Mouse (Mus musculus): ENCODE measurements at regions not wholly inside any gene's neighbourhood (a gene's known extent, or its start where the extent isn't known, plus 50 kb on each side); places are given as distances from the start of the nearest gene placed in this dataset.

- no peak for DNase-seq (ENCODE audit: low spot score)
Measured at GRCm38 (mm10) chr4:89500232-89500631, 179.0 kb upstream of the Dmrta1 start.

- no peak for DNase-seq (ENCODE audit: low spot score)
Measured at GRCm38 (mm10) chr4:89490947-89491346, 180.1 kb upstream of the Cdkn2b start.

GRCm38 (mm10) chr4:89487416-89488165 is 176.8 kb upstream of the Cdkn2b start:
- DNase-seq (ENCODE audit: low spot score): no peak

- DNase-seq (ENCODE audit: low spot score): no peak
Measured at GRCm38 (mm10) chr4:89486963-89487362, 176.1 kb upstream of the Cdkn2b start.

- peak; percentile 5 for DNase-seq (ENCODE audit: low spot score)
Measured at GRCm38 (mm10) chr4:89485981-89486531, 175.2 kb upstream of the Cdkn2b start.

- DNase-seq (ENCODE audit: low spot score): no peak
Measured at GRCm38 (mm10) chr4:89478646-89479237, 167.9 kb upstream of the Cdkn2b start.

GRCm38 (mm10) chr4:89475848-89476247 is 165.0 kb upstream of the Cdkn2b start:
- DNase-seq (ENCODE audit: low spot score): no peak

- no peak for DNase-seq (ENCODE audit: low spot score)
Measured at GRCm38 (mm10) chr4:89474836-89475541, 164.2 kb upstream of the Cdkn2b start.

GRCm38 (mm10) chr4:89471426-89471825 is 160.6 kb upstream of the Cdkn2b start:
- no peak for DNase-seq (ENCODE audit: low spot score)

GRCm38 (mm10) chr4:89470756-89471155 is 159.9 kb upstream of the Cdkn2b start:
- DNase-seq (ENCODE audit: low spot score): no peak

- DNase-seq (ENCODE audit: low spot score): no peak
Measured at GRCm38 (mm10) chr4:89469883-89470282, 159.0 kb upstream of the Cdkn2b start.

GRCm38 (mm10) chr4:89469406-89469805 is 158.6 kb upstream of the Cdkn2b start:
- no peak for DNase-seq (ENCODE audit: low spot score)

- DNase-seq (ENCODE audit: low spot score): no peak
Measured at GRCm38 (mm10) chr4:89466766-89467165, 155.9 kb upstream of the Cdkn2b start.

- DNase-seq (ENCODE audit: low spot score): no peak
Measured at GRCm38 (mm10) chr4:89463121-89463520, 152.3 kb upstream of the Cdkn2b start.

GRCm38 (mm10) chr4:89460170-89460762 is 149.4 kb upstream of the Cdkn2b start:
- DNase-seq (ENCODE audit: low spot score): no peak

GRCm38 (mm10) chr4:89459346-89459666 is 148.5 kb upstream of the Cdkn2b start:
- DNase-seq (ENCODE audit: low spot score): no peak

- no peak for DNase-seq (ENCODE audit: low spot score)
Measured at GRCm38 (mm10) chr4:89458628-89459345, 147.9 kb upstream of the Cdkn2b start.

- DNase-seq (ENCODE audit: low spot score): no peak
Measured at GRCm38 (mm10) chr4:89457861-89458260, 147.0 kb upstream of the Cdkn2b start.

- no peak for DNase-seq (ENCODE audit: low spot score)
Measured at GRCm38 (mm10) chr4:89454926-89455325, 144.1 kb upstream of the Cdkn2b start.

- no peak for DNase-seq (ENCODE audit: low spot score)
Measured at GRCm38 (mm10) chr4:89453051-89453450, 142.2 kb upstream of the Cdkn2b start.

- no peak for DNase-seq (ENCODE audit: low spot score)
Measured at GRCm38 (mm10) chr4:89451741-89452140, 140.9 kb upstream of the Cdkn2b start.
